Mouse (Mus musculus) MEL (cell line): ENCODE measurements around the gene Poln.

Experiments used
- CTCF ChIP-seq, 3 experiments: IDR thresholded peaks in 2 of 3; conservative IDR thresholded peaks in 1 of 3; 2 replicates each; pipeline ENCODE4 v1.5.1; 2011 to 2012; ENCODE audit warnings: low read length in 3 of 3, low read depth in 2 of 3, mild to moderate bottlenecking in 2 of 3, improper control_type of control experiment in 1 of 3, inconsistent platforms in 1 of 3, mixed read lengths in 1 of 3, moderate library complexity in 1 of 3; ENCODE audit not compliant: control insufficient read depth in 1 of 3, insufficient read depth in 1 of 3, poor library complexity in 1 of 3, severe bottlenecking in 1 of 3
- EP300 ChIP-seq, 2 experiments: IDR thresholded peaks; 2 replicates each; pipeline ENCODE4 v1.6.1; 2011; ENCODE audit warnings: improper control_type of control experiment in 2 of 2, low read length in 2 of 2, low read depth in 1 of 2, mild to moderate bottlenecking in 1 of 2
- ETS1 ChIP-seq: IDR thresholded peaks from 2 replicates; pipeline ENCODE4 v1.6.1; 2012; ENCODE audit warnings: low read depth, mild to moderate bottlenecking, inconsistent platforms, low read length, improper control_type of control experiment, moderate library complexity
- MAFK ChIP-seq: IDR thresholded peaks from 2 replicates; pipeline ENCODE4 v1.6.1; 2011; ENCODE audit warnings: low read depth, mild to moderate bottlenecking, low read length, improper control_type of control experiment, borderline replicate concordance
- TBP ChIP-seq: IDR thresholded peaks from 2 replicates; pipeline ENCODE4 v1.8.0; 2011; ENCODE audit warnings: low read depth, low read length, improper control_type of control experiment

GRCm38 (mm10) chr5:34018968-34019367, 150.3 kb downstream of the Poln start:
- TF ChIP-seq CTCF (IDR thresholded peaks at IDR 0.05 in 2 of 3, conservative IDR thresholded peaks at IDR 0.05 in 1 of 3; ENCODE audit: control insufficient read depth in 1 of 3, insufficient read depth in 1 of 3, low read depth in 2 of 3, low read length in 3 of 3, poor library complexity in 1 of 3, severe bottlenecking in 1 of 3) (no peak), MAFK (no peak), TBP (no peak), ETS1 (no peak), EP300 (IDR thresholded peaks at IDR 0.05; ENCODE audit: low read depth in 1 of 2, low read length in 2 of 2) (no peak)
